11 mouse cellular contexts compared by ENCODE assay signal in genomic region chr6:142469602-142470001, GRCm38 (mm10). TPM values are rescaled to one million over a fixed set of nuclear protein-coding genes. Genes with fewer than 3 reads are reported as not detected.
DNase-seq lines count a peak whose midpoint lies in the region; ATAC-seq and TF ChIP-seq lines count a peak whose summit lies in the region.
"Had no signal": no experiment of that assay in that cellular context is flagged by ENCODE, and none has a peak within 500 bp of the region (broad histone marks: within the 10 kb centered on the region; RNA-seq: fewer than 3 reads in every experiment).

No protein-coding gene starts in this region.

- peak; percentile 29 for DNase-seq in CD4-positive, CD25-positive, alpha-beta regulatory T cell, adult 2 months (ENCODE audit: low read depth, low spot score)
- peak; percentile 22 for DNase-seq in left cerebral cortex, postnatal 4 days
- no peak for DNase-seq in left cerebral cortex, adult 9 months (ENCODE audit: low spot score in 2 of 2)
- DNase-seq in stomach, postnatal 0 days (ENCODE audit: low spot score) = peak; percentile 28
- DNase-seq in c-Kit-positive CD71-positive TER-119-positive erythroid progenitor cells, embryonic 14.5 days (ENCODE audit: low spot score) = no peak
- DNase-seq in left cerebral cortex, postnatal 36 days (ENCODE audit: low spot score in 2 of 2) = no peak
- DNase-seq: right cerebral cortex, postnatal 25 days had no signal

- H3K4me1 ChIP-seq in stomach, postnatal 0 days (replicated peaks; ENCODE audit: control insufficient read depth, insufficient read depth) = no peaks in the 10 kb centered on the region
- H3K4me1 ChIP-seq: limb, embryonic 15.5 days had no signal

- ATAC-seq in CD4-positive, CD25-positive, alpha-beta regulatory T cell, adult 4 months = no peak
- ATAC-seq in granulocyte monocyte progenitor cell, adult 5-6 weeks (replicated peaks; ENCODE audit: poor library complexity, severe bottlenecking) = peak; percentile 69
- ATAC-seq in stomach, postnatal 0 days (ENCODE audit: low FRiP score, low TSS enrichment) = peak; percentile 46; the same call in 1 of the 2 replicates

- H3K27me3 ChIP-seq in stomach, postnatal 0 days (ENCODE audit: control insufficient read depth, insufficient read depth, low read length) = no peaks in the 10 kb centered on the region
- H3K27me3 ChIP-seq: limb, embryonic 15.5 days had no signal

- 52% methylated on average over 4 of the region's 4 CpGs for WGBS in stomach, postnatal 0 days

- TF ChIP-seq EP300 in stomach, postnatal 0 days (optimal IDR thresholded peaks at IDR 0.05) = no peak

- H3K4me3 ChIP-seq in stomach, postnatal 0 days (ENCODE audit: low read depth, low read length) = no peak overlapping the region
- H3K4me3 ChIP-seq: limb, embryonic 15.5 days had no signal

- H3K4me2 ChIP-seq in stomach, postnatal 0 days (replicated peaks; ENCODE audit: low read depth) = no peak overlapping the region
- H3K4me2 ChIP-seq: limb, embryonic 15.5 days had no signal

- H3K27ac ChIP-seq in stomach, postnatal 0 days (replicated peaks) = no peak overlapping the region
- H3K27ac ChIP-seq: limb, embryonic 15.5 days had no signal

- H3K9ac ChIP-seq in stomach, postnatal 0 days (ENCODE audit: low read length) = no peak overlapping the region
- H3K9ac ChIP-seq: limb, embryonic 15.5 days had no signal

- H3K36me3 ChIP-seq in stomach, postnatal 0 days (ENCODE audit: control insufficient read depth, insufficient read depth, low read length) = no peaks in the 10 kb centered on the region
- H3K36me3 ChIP-seq: limb, embryonic 15.5 days had no signal

- peak; percentile 73 for TF ChIP-seq CTCF in stomach, postnatal 0 days (IDR thresholded peaks at IDR 0.05; ENCODE audit: low read depth)

- intact Hi-C loops in left cerebral cortex, postnatal 4 days (cut with DNase I) = no loop called here
- intact Hi-C loops in left cerebral cortex, postnatal 36 days (cut with DNase I) = loop anchor here (10.0 kb wide), 1 partner anchor 105 kb away; no protein-coding TSS in a partner anchor

- no peaks in the 10 kb centered on the region for H3K9me3 ChIP-seq in stomach, postnatal 0 days (ENCODE audit: control insufficient read depth, low read length)
- H3K9me3 ChIP-seq: limb, embryonic 15.5 days had no signal

RNA-seq across cellular contexts. Expression of gene Gys2, which starts 3.3 kb away (rescaled TPM):
- polyA plus RNA-seq in CD4-positive, CD25-positive, alpha-beta regulatory T cell, adult 4 months (2017; shearing (Covaris generic)) = not detected
- total RNA-seq in left cerebral cortex, postnatal 4 days (2021) = not detected
- not detected in 2 replicates for total RNA-seq in granulocyte monocyte progenitor cell, adult 5-6 weeks (2014; fragmentation: Nextera tagmentation)
- not detected in 2 replicates for total RNA-seq in granulocyte monocyte progenitor cell, adult 5-6 weeks (2017)
- 0.07 and 0.58 TPM in 2 replicates for polyA plus RNA-seq in stomach, postnatal 0 days (2015; fragmentation: Nextera tagmentation; extraction: Ambion mirVana)
- total RNA-seq in left cerebral cortex, postnatal 36 days (2021) = not detected
- polyA plus RNA-seq: heart, embryonic 14.5 days; limb, embryonic 15.5 days had no signal

RNA-seq across cellular contexts. Expression of gene Ldhb, which starts 38.2 kb away (rescaled TPM):
- 100 to 1,000 TPM in 1 of 2 experiments, 10 to 100 TPM in 1; 95.9 to 136 TPM for polyA plus RNA-seq in CD4-positive, CD25-positive, alpha-beta regulatory T cell, adult 4 months (2017; shearing (Covaris generic))
- total RNA-seq in left cerebral cortex, postnatal 4 days (2021) = 100 to 1,000 TPM; 205 to 218 TPM
- 64.1 and 67.3 TPM in 2 replicates for total RNA-seq in granulocyte monocyte progenitor cell, adult 5-6 weeks (2014; fragmentation: Nextera tagmentation)
- 41.2 and 42.4 TPM in 2 replicates for total RNA-seq in granulocyte monocyte progenitor cell, adult 5-6 weeks (2017)
- 151 and 174 TPM in 2 replicates for polyA plus RNA-seq in stomach, postnatal 0 days (2015; fragmentation: Nextera tagmentation; extraction: Ambion mirVana)
- 100 to 1,000 TPM; 783 to 917 TPM for total RNA-seq in left cerebral cortex, postnatal 36 days (2021)

RNA-seq across cellular contexts. Expression of gene Spx, which starts 56.4 kb away (rescaled TPM):
- under 1 TPM; 0.87 to 0.93 TPM for polyA plus RNA-seq in CD4-positive, CD25-positive, alpha-beta regulatory T cell, adult 4 months (2017; shearing (Covaris generic))
- total RNA-seq in left cerebral cortex, postnatal 4 days (2021) = 1 to 10 TPM in 1 of 2 experiments, under 1 TPM in 1; 0.94 to 2.3 TPM
- total RNA-seq in granulocyte monocyte progenitor cell, adult 5-6 weeks (2014; fragmentation: Nextera tagmentation) = not detected in 2 replicates
- 0.09 TPM in 1 of 2 replicates, not detected in the other for total RNA-seq in granulocyte monocyte progenitor cell, adult 5-6 weeks (2017)
- polyA plus RNA-seq in stomach, postnatal 0 days (2015; fragmentation: Nextera tagmentation; extraction: Ambion mirVana) = 0.49 and 0.64 TPM in 2 replicates
- total RNA-seq in left cerebral cortex, postnatal 36 days (2021) = 1 to 10 TPM in 1 of 2 experiments, under 1 TPM in 1; 0.96 to 1.3 TPM
- polyA plus RNA-seq: heart, embryonic 14.5 days had no signal

Comparison
In these comparisons a context has a peak if more than half of its experiments do, and no peak if none do; other contexts are left out.
1. DNase-seq: peak in CD4-positive, CD25-positive, alpha-beta regulatory T cell, adult 2 months (single experiment), left cerebral cortex, postnatal 4 days (single experiment) and stomach, postnatal 0 days (single experiment); none in left cerebral cortex, adult 9 months (0 of 2), c-Kit-positive CD71-positive TER-119-positive erythroid progenitor cells, embryonic 14.5 days (single experiment) and left cerebral cortex, postnatal 36 days (0 of 2).